In genomic region chr3:95463852-95464251, GRCm38 (mm10) we compare ENCODE assay signal across 30 mouse cellular contexts. TPM values are rescaled to one million over a fixed set of nuclear protein-coding genes. Genes with fewer than 3 reads are reported as not detected.
"Had no signal": no experiment of that assay in that cellular context is flagged by ENCODE, and none has a peak within 500 bp of the region (broad histone marks: within the 10 kb centered on the region; RNA-seq: fewer than 3 reads in every experiment).

No protein-coding gene starts in this region.

- H3K4me2 ChIP-seq: limb, embryonic 12.5 days; limb, embryonic 13.5 days; limb, embryonic 15.5 days; liver, embryonic 13.5 days; liver, embryonic 15.5 days; lung, embryonic 14.5 days; lung, embryonic 15.5 days; midbrain, embryonic 11.5 days; midbrain, embryonic 12.5 days; midbrain, embryonic 13.5 days; midbrain, embryonic 15.5 days; neural tube, embryonic 12.5 days had no signal

- H3K4me1 ChIP-seq: limb, embryonic 10.5 days; limb, embryonic 12.5 days; limb, embryonic 13.5 days; limb, embryonic 15.5 days; lung, embryonic 15.5 days; midbrain, embryonic 10.5 days; midbrain, embryonic 12.5 days; midbrain, embryonic 13.5 days; midbrain, embryonic 15.5 days; neural tube, embryonic 12.5 days had no signal

- ATAC-seq: lung, postnatal 0 days; midbrain, embryonic 13.5 days; midbrain, embryonic 15.5 days; midbrain, embryonic 16.5 days had no signal

- H3K4me3 ChIP-seq: left cerebral cortex, adult 2 months; limb, embryonic 10.5 days; limb, embryonic 12.5 days; limb, embryonic 13.5 days; limb, embryonic 15.5 days; liver, embryonic 13.5 days; liver, embryonic 15.5 days; lung, embryonic 15.5 days; megakaryocyte, embryonic 14.5 days; midbrain, embryonic 10.5 days; midbrain, embryonic 12.5 days; midbrain, embryonic 13.5 days; midbrain, embryonic 15.5 days; myocyte; neural tube, embryonic 12.5 days had no signal

- H3K9me3 ChIP-seq: limb, embryonic 10.5 days; limb, embryonic 12.5 days; limb, embryonic 13.5 days; limb, embryonic 15.5 days; liver, embryonic 13.5 days; liver, embryonic 15.5 days; lung, embryonic 15.5 days; megakaryocyte, embryonic 14.5 days; midbrain, embryonic 10.5 days; midbrain, embryonic 12.5 days; midbrain, embryonic 13.5 days; midbrain, embryonic 15.5 days; neural tube, embryonic 12.5 days had no signal

- DNase-seq: left cerebral cortex, postnatal 4 days; liver; liver, embryonic 13.5 days; lung, adult 18-20 months; lung, adult 2 months; lung, embryonic 14.5 days; lung, postnatal 10 days; lung, postnatal 14 days; lung, postnatal 36 days; lung, postnatal 4 days; midbrain, embryonic 14.5 days had no signal

- H3K27me3 ChIP-seq: limb, embryonic 12.5 days; limb, embryonic 13.5 days; limb, embryonic 15.5 days; liver, embryonic 13.5 days; liver, embryonic 15.5 days; lung, embryonic 15.5 days; megakaryocyte, embryonic 14.5 days; midbrain, embryonic 12.5 days; midbrain, embryonic 13.5 days; midbrain, embryonic 15.5 days; neural tube, embryonic 12.5 days had no signal

- H3K27ac ChIP-seq: left cerebral cortex, adult 2 months; limb, embryonic 10.5 days; limb, embryonic 12.5 days; limb, embryonic 13.5 days; limb, embryonic 15.5 days; liver, embryonic 13.5 days; liver, embryonic 15.5 days; lung, embryonic 15.5 days; macrophage; midbrain, embryonic 10.5 days; midbrain, embryonic 12.5 days; midbrain, embryonic 13.5 days; midbrain, embryonic 15.5 days; neural tube, embryonic 12.5 days had no signal

- H3K9ac ChIP-seq: limb, embryonic 12.5 days; limb, embryonic 13.5 days; limb, embryonic 15.5 days; liver, embryonic 13.5 days; liver, embryonic 15.5 days; lung, embryonic 14.5 days; lung, embryonic 15.5 days; midbrain, embryonic 12.5 days; midbrain, embryonic 13.5 days; midbrain, embryonic 15.5 days; neural tube, embryonic 12.5 days had no signal

RNA-seq across cellular contexts. Expression of gene Ctsk, which starts 35.2 kb away (rescaled TPM):
- total RNA-seq: megakaryocyte-erythroid progenitor cell, adult 5-6 weeks had no signal
